Mouse (Mus musculus) heart, postnatal 0 days (tissue): Measurements from ENCODE around the gene Gm13694. TPM values are rescaled to one million over a fixed set of nuclear protein-coding genes. Genes with fewer than 3 reads are reported as not detected.
"Not testable (repeated sequence)": the region's sequence is repeated elsewhere in the genome, so short reads cannot be mapped to it uniquely, and the experiment has no call there.

Experiments used
- ATAC-seq: fragments of 200-750 bp; cut with Nextera tagmentation; 2 replicates; pipeline ENCODE4 v1.8.0; 2017; ENCODE audit warnings: low read depth, moderate number of reproducible peaks, moderate library complexity; ENCODE audit not compliant: insufficient read depth
- DNase-seq: peaks from one replicate; pipeline ENCODE4 v3.0.0-alpha.2; 2016; ENCODE audit warnings: low spot score
- H3K27ac ChIP-seq: fragments of 300-500 bp; sonication (generic); 2 replicates; pipeline ENCODE4 v1.5.1; 2014; ENCODE audit warnings: low read depth, mild to moderate bottlenecking
- H3K27me3 ChIP-seq: fragments of 300-500 bp; sonication (generic); 2 replicates; pipeline ENCODE4 v1.6.1; 2014; ENCODE audit warnings: low read length, mixed read lengths; ENCODE audit not compliant: control insufficient read depth, insufficient read depth
- H3K36me3 ChIP-seq: fragments of 300-500 bp; sonication (generic); replicated peaks from 2 replicates; pipeline ENCODE4 v1.6.1; 2014; ENCODE audit warnings: low read length, mixed read lengths; ENCODE audit not compliant: control insufficient read depth, insufficient read depth
- H3K4me1 ChIP-seq: fragments of 300-500 bp; sonication (generic); 2 replicates; pipeline ENCODE4 v1.6.1; 2014; ENCODE audit warnings: antibody characterized with exemption; ENCODE audit not compliant: control insufficient read depth, insufficient read depth
- H3K4me2 ChIP-seq: fragments of 300-500 bp; sonication (generic); 2 replicates; pipeline ENCODE4 v1.6.1; 2014; ENCODE audit warnings: low read depth, mild to moderate bottlenecking, low read length, moderate library complexity
- H3K4me3 ChIP-seq: fragments of 300-500 bp; sonication (generic); 2 replicates; pipeline ENCODE4 v1.5.1; 2014; ENCODE audit warnings: low read depth, low read length
- H3K9ac ChIP-seq: fragments of 300-500 bp; sonication (generic); replicated peaks from 2 replicates; pipeline ENCODE4 v1.6.1; 2014; ENCODE audit warnings: low read depth, low read length, mixed read lengths
- H3K9me3 ChIP-seq: fragments of 300-500 bp; sonication (generic); replicated peaks from 2 replicates; pipeline ENCODE4 v1.6.1; 2016; ENCODE audit warnings: low read length; ENCODE audit not compliant: control insufficient read depth
- CTCF ChIP-seq: IDR thresholded peaks from 2 replicates; pipeline ENCODE4 v1.5.1; 2016; ENCODE audit warnings: antibody characterized with exemption, control low read depth, low read depth
- EP300 ChIP-seq: IDR thresholded peaks from 2 replicates; pipeline ENCODE4 v1.6.1; 2016; ENCODE audit warnings: antibody characterized with exemption, low read depth
- WGBS: fragments of 180-500 bp; shearing (Covaris S2); extraction: QIAGEN DNeasy Blood & Tissue Kit; methylation state at CpG from one replicate; pipeline ENCODE4 v1.1.7; 2014; 5-methylcytosine and 5-hydroxymethylcytosine counted together
- polyA plus RNA-seq: library from polyadenylated mRNA; unstranded; fragments of >200 nt; fragmentation: Nextera tagmentation; extraction: Ambion mirVana; gene quantifications from 2 replicates; pipeline ENCODE4 v1.2.1, GENCODE M21; 2015
- total RNA-seq: library from RNA; depleted of rRNA; stranded (reverse); fragments of >200 nt; gene quantifications from 2 replicates; pipeline ENCODE4 v1.2.3, GENCODE M21; 2014; ENCODE audit warnings: low replicate concordance; rRNA removed

Gene Gm13694
- total RNA-seq (not detected in 2 replicates), polyA plus RNA-seq (not detected in 2 replicates)

- H3K4me1 ChIP-seq, H3K4me3 ChIP-seq, H3K36me3 ChIP-seq, DNase-seq, H3K9ac ChIP-seq, ATAC-seq, H3K4me2 ChIP-seq, H3K27me3 ChIP-seq, H3K9me3 ChIP-seq, H3K27ac ChIP-seq: not testable (repeated sequence)
- no CpG with 5 or more reads among the region's 6 CpGs for WGBS
Observed at GRCm38 (mm10) chr2:83978633-83979032, at the start of gene Gm13694. TSS of gene Gm13694 (plus strand) at chr2:83978933.

GRCm38 (mm10) chr2:83929478-83930088 is 49.1 kb upstream of the Gm13694 start:
- H3K4me2 ChIP-seq: no peak overlapping the region
- H3K9ac ChIP-seq: no peak overlapping the region
- no peaks in the 10 kb centered on the region for H3K4me1 ChIP-seq
- H3K36me3 ChIP-seq: no peaks in the 10 kb centered on the region
- DNase-seq: no peak
- ATAC-seq: no peak
- WGBS: 68% methylated on average over 2 of the region's 2 CpGs
- no peaks in the 10 kb centered on the region for H3K27me3 ChIP-seq
- H3K9me3 ChIP-seq: no peaks in the 10 kb centered on the region
- H3K4me3 ChIP-seq: no peak overlapping the region
- no peak overlapping the region for H3K27ac ChIP-seq
- TF ChIP-seq CTCF (no peak), EP300 (no peak)

GRCm38 (mm10) chr2:83940931-83941361 is 37.8 kb upstream of the Gm13694 start, which contains the start of gene Zswim2:
TSS of gene Zswim2 (minus strand) at chr2:83941228.
- 3% methylated on average over 20 of the region's 20 CpGs for WGBS
- no peaks in the 10 kb centered on the region for H3K36me3 ChIP-seq
- H3K4me2 ChIP-seq: peak within 1 kb of the TSS; percentile 46
- H3K9me3 ChIP-seq: no peaks in the 10 kb centered on the region
- no peak for ATAC-seq
- peaks cover 6% of the 10 kb centered on the region; the same call in 1 of the 2 replicates for H3K4me1 ChIP-seq
- H3K27ac ChIP-seq: no peak within 1 kb of the TSS
- H3K27me3 ChIP-seq: no peaks in the 10 kb centered on the region
- no peak within 1 kb of the TSS for H3K9ac ChIP-seq
- DNase-seq: no peak
- no peak for TF ChIP-seq EP300
- TF ChIP-seq CTCF: no peak
- 0 out of 2 replicates have a peak within 1 kb of the TSS, but pooled peaks have one; percentile 3 for H3K4me3 ChIP-seq

GRCm38 (mm10) chr2:83941378-83941777 is 37.4 kb upstream of the Gm13694 start:
- H3K36me3 ChIP-seq: no peaks in the 10 kb centered on the region
- TF ChIP-seq CTCF: no peak
- no peak for TF ChIP-seq EP300
- H3K4me3 ChIP-seq: no peak overlapping the region
- H3K9me3 ChIP-seq: no peaks in the 10 kb centered on the region
- 35% methylated on average over 3 of the region's 3 CpGs for WGBS
- no peaks in the 10 kb centered on the region for H3K27me3 ChIP-seq
- no peak overlapping the region for H3K9ac ChIP-seq
- peak overlapping the region; percentile 46 for H3K4me2 ChIP-seq
- no peak for ATAC-seq
- H3K4me1 ChIP-seq: peaks cover 6% of the 10 kb centered on the region; the same call in 1 of the 2 replicates
- H3K27ac ChIP-seq: no peak overlapping the region
- DNase-seq: no peak

GRCm38 (mm10) chr2:83941792-83942191 is 36.9 kb upstream of the Gm13694 start:
- H3K36me3 ChIP-seq: no peaks in the 10 kb centered on the region
- no peak for ATAC-seq
- H3K27ac ChIP-seq: no peak overlapping the region
- TF ChIP-seq CTCF: no peak
- no peak for TF ChIP-seq EP300
- H3K4me3 ChIP-seq: no peak overlapping the region
- DNase-seq: no peak
- H3K4me2 ChIP-seq: no peak overlapping the region
- H3K9ac ChIP-seq: no peak overlapping the region
- WGBS: 40% methylated on average over 4 of the region's 4 CpGs
- no peaks in the 10 kb centered on the region for H3K27me3 ChIP-seq
- peaks cover 6% of the 10 kb centered on the region; the same call in 1 of the 2 replicates for H3K4me1 ChIP-seq
- no peaks in the 10 kb centered on the region for H3K9me3 ChIP-seq

GRCm38 (mm10) chr2:83955393-83955792 is 23.3 kb upstream of the Gm13694 start, which contains the start of gene Gm13698:
TSS of gene Gm13698 (plus strand) at chr2:83955693.
- H3K36me3 ChIP-seq, H3K9me3 ChIP-seq, H3K4me1 ChIP-seq, DNase-seq, H3K27me3 ChIP-seq, H3K4me2 ChIP-seq, ATAC-seq, H3K27ac ChIP-seq, H3K4me3 ChIP-seq, H3K9ac ChIP-seq: not testable (repeated sequence)
- no CpG with 5 or more reads among the region's 6 CpGs for WGBS

GRCm38 (mm10) chr2:83961203-83961602 is 17.5 kb upstream of the Gm13694 start, which contains the start of gene Gm13693:
TSS of gene Gm13693 (plus strand) at chr2:83961503.
- no CpG with 5 or more reads among the region's 6 CpGs for WGBS
- not testable (repeated sequence) for H3K27me3 ChIP-seq, H3K4me2 ChIP-seq, H3K9me3 ChIP-seq, DNase-seq, ATAC-seq, H3K9ac ChIP-seq, H3K4me3 ChIP-seq, H3K36me3 ChIP-seq, H3K4me1 ChIP-seq, H3K27ac ChIP-seq

GRCm38 (mm10) chr2:83967013-83967412 is 11.7 kb upstream of the Gm13694 start, which contains the start of gene Gm13695:
TSS of gene Gm13695 (plus strand) at chr2:83967313.
- not testable (repeated sequence) for H3K27ac ChIP-seq, H3K9ac ChIP-seq, ATAC-seq, H3K27me3 ChIP-seq, H3K9me3 ChIP-seq, H3K4me1 ChIP-seq, H3K4me2 ChIP-seq, H3K4me3 ChIP-seq, H3K36me3 ChIP-seq, DNase-seq
- no CpG with 5 or more reads among the region's 6 CpGs for WGBS
